Mouse (Mus musculus): ENCODE results near the gene Lhfpl5.
A peak's percentile ranks its signal among the peaks of the same experiment; 100 is the strongest.

Gene Lhfpl5

DNA sequence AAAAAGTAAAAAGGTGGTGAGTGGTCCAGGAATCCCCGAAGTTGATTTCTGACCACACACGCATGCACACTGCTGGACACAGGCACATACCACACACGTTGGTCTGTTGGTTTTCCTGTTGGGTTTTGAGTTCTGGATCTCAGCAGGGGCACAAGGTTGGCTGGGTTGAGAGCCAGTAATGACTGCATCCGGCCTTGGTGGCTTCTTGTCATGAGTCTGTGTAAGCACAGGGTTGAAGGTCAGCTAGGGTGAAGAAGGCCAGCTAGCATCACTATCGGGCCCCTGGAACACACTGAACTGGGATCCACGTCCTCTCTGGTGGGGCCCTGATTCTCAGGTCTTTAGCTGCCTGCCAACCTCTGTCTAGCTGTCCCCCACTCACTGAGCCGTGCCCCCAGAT is 2.9 kb upstream of the Lhfpl5 start:
- DNase-seq (ENCODE audit: low read depth), result no peak

DNA sequence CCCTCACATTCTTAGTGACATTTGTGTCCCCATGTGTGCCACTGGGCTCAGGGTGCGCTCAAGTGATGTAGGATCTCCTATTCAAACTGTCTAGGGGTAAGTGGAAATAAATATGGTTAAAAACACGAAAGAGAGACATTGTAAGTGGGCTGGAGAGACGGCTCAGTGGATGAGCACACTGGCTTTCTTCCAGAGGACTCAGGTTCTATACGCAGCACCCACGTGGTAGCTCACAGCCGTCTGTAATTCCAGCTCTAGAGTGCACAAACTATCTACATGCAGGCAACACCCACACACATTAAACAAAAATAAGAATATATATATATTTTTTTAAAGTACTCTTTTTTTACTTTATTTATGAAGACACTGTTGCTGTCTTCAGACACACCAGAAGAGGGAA is 2.5 kb upstream of the Lhfpl5 start:
- no peak for DNase-seq (ENCODE audit: low read depth)

DNA sequence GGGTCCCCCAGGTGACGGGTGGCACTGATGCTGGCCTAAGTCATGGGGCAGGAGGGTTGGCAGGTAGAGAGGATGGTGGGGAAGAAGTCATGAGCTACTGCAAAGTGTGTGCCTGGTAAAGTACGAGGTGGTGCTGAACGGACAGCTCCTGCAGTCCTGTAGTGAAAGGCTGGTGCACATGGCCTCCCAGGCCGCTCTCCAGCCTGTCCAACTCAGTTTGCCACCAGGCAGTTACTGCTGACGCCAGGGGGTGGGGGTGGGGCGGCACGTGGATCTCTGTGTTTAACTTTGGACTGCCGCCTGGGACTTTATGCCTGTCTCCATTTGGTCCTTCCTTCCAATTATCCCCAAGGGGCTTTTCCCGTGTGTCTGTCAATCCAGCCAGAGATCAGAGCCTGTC is 5.0 kb downstream of the Lhfpl5 start:
- DNase-seq (ENCODE audit: low read depth), result peak; percentile 67

DNA sequence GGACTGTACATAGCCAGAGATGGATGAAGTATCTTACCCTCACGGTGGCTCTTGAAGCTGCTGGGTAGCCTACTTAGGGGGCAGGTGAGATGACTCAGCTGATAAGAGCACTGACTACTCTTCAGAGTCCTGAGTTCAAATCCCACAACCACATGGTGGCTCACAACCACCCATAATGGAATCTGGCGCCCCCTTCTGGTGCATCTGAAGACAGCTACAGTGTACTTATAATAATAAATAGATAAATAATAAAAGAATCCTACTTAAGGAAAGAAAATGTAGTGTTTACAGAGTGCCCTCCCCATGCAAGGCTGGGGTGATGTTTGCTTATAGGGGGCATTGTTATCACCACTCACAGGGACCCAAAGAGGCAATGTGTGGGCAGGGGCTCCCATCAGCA is 5.6 kb downstream of the Lhfpl5 start:
- no peak for DNase-seq (ENCODE audit: low read depth)

DNA sequence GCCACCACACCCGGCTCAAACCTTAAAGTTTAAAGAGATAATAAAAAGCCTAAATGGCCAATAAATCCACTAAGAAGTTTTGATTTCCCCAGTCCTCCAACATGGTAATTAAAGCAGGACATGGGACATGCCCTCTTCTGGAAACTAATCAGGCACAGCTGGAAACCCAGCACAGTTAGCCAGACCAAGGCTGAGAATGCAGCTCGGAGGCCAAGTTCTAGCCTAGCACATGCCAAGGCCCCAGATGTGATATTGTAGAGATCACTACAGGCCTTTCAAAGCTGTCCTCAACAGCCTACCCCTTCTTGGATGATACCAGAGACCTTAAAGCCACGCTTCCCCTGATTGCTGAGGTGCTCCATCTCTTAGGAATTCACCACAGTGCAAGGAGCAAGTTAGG is 11.1 kb downstream of the Lhfpl5 start:
- no peak for DNase-seq (ENCODE audit: low read depth)

DNA sequence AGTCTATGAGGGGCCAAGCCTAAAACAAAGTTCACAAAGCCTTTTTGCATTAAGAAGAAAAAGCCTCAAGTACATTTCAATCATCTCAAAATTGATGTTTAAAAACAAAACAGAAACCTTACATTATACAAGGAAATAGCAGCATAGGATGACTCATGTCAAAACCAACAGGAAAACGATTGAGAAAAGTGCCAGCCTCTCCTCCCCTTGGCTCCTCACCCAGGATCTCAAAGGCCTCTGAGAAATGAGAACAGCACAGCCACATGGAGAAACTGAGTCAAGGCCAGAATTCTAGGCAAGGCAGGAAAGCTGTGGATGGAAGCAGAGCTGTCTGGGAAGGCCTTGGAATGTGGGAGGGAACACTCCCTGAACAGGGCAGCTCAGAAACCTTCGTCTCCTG is 13.2 kb downstream of the Lhfpl5 start:
- no peak for DNase-seq (ENCODE audit: low read depth)

DNA sequence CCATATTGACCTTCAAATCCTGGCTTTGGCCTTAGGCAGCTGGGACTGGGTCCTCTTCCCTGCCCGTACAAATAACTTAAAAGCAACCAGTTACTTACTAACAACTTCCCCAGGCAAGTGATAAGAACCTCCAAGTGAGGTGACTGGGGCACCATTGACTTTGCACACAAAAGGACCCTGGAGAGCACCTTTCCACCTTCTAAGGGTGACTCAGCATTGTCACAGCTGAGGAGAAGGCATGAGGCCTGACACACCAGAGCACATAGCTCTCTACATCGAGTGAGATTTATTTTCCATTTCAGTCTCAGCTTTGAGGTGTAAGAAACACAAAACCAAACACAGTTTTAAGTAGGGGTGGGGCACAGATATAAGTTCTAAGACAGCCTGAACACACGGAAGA is 15.2 kb downstream of the Lhfpl5 start:
- DNase-seq (ENCODE audit: low read depth), result no peak

DNA sequence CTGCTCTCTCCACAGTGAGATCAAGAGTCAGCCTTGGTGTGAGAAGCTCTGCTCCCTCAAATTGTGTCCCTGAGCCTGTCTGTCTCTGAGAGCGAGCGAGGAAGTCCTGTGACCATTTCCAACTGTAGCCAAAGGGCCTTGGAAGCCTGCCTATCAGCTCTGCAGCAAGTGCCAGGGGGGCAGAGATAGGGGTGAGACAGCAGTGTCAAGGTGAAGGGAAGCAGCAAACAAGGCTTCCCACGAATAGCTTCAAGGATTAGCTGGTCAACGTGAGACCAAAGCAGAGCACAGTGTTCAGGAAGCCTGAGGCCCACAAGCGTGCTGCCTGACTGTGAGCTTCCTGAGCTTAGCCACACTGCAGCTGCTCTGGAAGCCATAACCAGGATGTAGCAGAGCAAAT is 16.0 kb downstream of the Lhfpl5 start:
- no peak for DNase-seq (ENCODE audit: low read depth)

DNA sequence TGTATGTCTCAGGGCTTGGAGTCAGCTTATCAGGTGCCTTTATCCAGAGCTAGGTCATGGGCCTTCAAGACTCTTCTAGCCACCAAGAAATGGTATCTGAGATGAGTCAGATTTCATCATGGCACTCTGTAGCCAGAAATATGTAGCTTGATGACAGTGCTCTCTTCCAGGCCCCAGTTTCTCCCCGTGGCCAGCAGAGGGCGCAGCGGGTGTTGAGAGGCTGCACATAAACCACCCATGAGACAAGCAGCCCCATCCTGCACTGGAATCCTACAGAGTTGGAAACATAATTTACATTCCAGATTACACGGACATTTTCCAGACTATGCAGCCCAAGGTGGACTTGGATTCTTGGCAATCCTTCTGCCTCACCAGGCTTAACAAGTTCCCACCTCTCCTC is 17.6 kb downstream of the Lhfpl5 start:
- peak; percentile 64 for DNase-seq (ENCODE audit: low read depth)

DNA sequence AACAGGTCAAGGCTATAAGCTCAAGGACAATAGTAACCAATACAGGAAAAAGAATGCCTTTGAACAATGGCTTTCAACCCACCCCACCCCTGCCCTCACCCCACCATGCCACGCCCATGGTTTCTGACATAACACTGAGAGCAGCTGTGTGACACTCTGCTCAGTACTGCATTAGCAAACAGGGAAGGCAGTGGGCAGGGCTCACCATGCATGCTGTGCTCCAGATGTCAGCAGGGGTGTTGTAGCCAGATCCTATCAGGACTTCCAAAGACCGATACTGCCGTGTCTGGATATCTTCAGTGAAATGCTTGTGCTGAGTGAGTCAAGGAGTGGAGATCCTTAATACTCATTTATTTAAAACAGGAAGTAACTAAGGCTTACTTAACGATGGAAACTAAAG is 18.5 kb downstream of the Lhfpl5 start:
- DNase-seq (ENCODE audit: low read depth), result no peak

DNA sequence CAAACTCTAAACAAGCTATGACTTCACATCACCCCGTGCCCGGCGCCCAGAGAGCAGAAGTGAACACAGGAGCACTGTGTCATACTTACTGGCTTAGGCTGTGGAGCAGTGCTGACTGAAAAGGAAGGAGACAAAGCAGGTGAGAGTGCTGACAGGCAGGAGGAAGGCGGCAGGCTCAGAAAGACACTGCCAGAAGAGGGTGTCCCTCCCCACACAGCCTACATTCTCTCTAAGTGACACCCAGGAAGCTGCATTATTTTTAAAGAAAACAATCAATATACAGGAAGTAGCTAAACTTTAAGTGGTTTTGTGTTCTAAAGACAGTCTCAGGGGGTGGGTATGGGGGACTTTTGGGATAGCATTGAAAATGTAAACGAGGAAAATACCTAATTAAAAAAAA is 25.3 kb downstream of the Lhfpl5 start:
- no peak for DNase-seq (ENCODE audit: low read depth)

DNA sequence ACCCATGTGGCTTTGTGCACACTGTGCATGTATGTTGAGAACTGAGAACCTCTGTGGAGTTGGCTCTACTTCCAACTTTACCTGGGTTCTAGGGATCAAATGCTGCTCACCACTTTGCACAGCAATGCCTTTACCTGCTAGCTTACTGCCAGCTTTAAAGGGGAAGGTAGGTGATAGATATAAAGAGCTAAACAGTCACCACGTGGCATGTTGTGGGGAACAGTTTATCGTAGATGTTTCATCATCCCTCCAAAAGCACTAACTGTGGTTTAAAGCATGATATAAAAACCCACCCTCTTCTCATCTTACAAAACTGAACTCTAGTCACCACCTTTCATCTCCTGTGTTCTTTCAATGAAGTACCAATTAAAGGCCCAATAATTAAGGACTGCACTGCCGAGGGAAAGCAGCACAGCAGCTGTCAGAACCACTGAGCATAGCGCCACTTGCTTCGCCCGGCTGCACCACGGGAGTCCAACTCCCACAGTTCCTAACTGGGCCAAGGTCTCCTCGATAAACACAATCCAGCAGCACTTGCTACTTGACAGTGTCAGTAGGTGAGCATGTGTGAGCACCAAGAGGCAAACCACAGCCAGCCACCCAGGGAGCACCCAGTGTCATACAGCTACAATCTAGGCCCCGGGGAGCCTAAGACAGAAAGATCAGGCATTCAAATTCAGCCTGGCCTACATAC is 26.3 kb downstream of the Lhfpl5 start:
- DNase-seq (ENCODE audit: low read depth), result no peak

DNA sequence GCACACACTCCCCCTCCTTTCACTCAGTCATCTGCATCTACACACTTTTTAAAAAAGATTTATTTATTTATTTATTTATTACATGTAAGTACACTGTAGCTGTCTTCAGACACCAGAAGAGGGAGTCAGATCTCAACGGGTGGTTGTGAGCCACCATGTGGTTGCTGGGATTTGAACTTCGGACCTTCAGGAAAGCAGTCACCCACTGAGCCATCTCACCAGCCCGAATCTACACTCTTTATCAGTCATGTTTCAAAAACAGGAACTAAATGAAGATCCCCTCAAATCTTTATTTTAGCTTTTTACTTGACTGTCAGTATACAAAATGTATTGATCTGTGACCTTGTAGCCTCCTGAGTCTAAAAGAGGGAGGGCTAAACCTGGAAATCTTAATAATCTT is 34.1 kb downstream of the Lhfpl5 start:
- DNase-seq (ENCODE audit: low read depth), result no peak

DNA sequence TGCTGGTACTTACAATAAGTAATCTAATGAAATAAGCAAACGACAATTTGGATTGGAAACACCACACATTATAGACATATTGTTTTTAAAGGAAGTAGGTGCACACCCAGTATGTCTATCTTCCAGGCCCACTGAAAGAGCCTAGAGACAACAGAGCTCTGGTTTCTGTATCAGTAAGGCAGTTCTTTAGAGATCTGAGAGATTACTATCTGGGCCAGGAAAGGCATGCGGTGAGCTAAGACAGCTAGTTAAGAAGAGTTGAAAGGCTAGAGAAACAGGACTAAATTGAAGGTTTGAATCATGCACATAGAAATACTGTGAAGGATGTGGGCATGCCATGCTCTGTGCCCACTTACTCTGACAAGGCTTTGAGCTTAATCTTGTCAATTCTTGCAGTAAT is 37.2 kb downstream of the Lhfpl5 start:
- DNase-seq (ENCODE audit: low read depth), result no peak

DNA sequence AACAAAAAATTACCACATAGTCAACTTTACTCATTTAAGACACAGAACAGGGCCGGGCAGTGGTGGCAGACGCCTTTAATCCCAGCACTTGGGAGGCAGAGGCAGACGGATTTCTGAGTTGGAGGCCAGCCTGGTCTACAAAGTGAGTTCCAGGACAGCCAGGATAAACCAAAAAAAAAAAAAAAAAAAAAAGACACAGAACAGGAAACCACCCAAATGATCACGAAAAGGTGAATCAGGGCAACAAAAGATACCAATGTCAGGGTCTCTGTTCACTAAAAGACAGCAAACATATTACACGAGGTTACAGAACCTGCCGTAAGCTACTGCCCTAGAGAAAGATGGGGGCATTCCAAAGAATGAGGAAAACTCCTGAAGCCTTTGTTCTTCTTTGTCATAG is 37.7 kb downstream of the Lhfpl5 start:
- DNase-seq (ENCODE audit: low read depth), result no peak

DNA sequence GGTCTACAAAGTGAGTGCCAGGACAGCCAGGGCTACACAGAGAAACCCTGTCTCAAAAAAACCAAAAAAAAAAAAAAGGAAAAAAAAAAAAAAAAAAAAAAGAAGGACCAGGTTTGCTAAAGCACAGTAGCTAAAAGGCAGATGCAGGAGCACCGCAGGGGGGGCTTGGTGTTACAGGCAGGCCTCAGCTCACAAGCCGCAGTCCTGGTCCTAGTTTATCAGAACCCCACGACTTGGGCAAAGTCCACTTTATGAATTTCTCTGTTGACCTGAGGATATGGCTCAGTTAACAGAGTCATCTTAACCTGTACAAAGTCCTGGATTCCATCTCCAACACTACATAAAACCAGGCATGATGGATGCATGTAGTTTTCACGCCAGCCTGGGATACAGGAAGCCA is 39.9 kb downstream of the Lhfpl5 start:
- no peak for DNase-seq (ENCODE audit: low read depth)

DNA sequence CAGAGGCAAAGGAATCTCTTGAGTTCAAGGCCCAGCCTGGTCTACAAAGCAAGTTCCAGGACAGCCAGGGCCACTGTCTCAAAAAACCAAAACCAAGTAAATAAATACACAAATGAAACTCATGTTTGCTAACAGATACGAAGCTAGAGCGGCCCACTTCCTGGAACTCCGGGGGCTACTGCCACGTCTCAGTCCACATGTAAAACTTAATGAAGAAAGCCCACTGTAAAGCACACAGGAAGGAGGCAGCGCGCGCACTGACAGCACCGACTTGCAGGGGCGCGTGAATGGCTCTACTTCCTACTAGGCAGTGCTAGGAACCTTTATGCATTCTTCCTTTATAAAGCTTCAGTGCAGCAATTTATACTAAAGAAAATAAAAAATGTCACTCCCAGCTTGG is 42.2 kb downstream of the Lhfpl5 start:
- DNase-seq (ENCODE audit: low read depth), result no peak

DNA sequence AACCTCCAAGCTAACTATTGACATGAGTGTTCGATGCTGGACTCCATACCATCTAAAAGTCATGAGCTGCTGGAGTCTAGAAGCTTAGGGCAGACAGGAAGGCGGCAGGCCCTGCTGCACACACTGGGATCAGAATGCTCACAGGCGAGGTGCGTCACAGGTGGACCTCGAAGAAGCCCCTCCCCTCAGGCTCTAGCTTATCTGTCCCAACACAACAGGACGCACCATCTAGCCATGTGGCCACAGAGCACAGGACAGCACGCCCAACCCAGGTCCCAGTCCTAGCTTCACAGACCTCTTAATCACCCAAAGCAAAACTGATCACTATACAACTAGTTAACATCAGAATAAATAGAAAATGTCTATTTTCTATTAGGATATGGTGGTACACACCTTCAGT is 42.7 kb downstream of the Lhfpl5 start:
- no peak for DNase-seq (ENCODE audit: low read depth)

DNA sequence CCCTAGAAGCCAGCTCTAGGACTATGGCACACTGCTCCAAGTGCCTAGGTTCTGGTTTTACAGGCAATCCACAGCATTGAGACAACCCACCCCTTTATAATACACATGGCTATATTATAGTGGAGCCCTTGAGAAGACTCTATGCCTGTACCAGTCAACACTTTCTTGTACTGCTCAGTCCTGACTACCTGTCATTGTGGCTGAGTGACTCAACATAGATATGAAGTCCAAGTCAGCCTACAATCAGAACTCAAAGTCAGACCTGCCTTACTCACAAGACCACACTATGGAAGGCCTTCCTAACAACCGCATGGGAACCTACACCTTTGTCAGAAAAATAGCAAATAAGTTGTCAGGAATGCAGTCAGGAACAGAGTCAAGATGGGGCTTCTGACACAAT is 43.3 kb downstream of the Lhfpl5 start:
- DNase-seq (ENCODE audit: low read depth), result no peak

DNA sequence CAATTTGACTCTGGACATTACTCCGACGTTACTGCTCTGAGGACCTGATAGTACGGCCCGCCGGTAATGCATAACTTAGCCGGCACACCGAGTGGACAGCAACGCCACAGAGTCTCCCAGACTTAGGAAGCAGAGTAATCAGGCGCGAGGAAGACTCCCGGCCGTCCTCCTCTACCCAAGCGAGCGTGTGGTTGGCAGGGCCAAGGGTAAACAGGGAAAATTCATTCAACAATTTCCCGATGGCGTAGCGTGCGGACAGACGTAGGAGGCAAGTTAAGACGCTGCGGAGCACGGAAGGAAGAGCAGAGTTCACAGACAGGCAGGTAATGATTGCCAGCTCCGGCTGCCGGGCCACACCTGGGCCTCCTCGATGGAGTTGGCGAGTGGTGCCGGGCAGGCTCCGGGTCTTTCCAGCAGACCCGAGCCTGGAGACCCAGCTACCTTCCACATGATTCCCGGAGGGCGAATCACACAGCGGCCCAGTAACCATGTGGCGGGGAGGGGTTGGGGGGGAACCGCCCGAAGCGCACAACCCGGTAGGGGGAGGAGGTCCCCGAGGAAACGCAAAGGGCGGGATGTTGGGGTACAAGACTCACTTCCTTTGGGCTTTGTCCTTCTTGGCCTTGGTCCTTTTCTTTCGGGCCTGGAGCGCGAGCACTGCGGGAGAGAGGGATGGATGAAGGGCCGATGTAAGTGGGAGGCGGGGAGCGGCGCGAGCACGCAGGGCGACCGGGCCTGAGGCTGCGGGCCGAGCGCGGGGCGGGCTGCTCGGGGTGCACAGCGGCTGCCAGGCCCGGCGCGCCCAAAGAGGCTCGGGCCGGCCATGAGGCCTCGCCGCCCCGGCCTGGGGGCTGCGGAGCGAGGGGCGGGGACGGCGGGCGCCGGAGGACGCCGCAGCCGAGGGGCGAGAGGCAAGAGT is 46.2 kb downstream of the Lhfpl5 start:
- DNase-seq (ENCODE audit: low read depth), result no peak

DNA sequence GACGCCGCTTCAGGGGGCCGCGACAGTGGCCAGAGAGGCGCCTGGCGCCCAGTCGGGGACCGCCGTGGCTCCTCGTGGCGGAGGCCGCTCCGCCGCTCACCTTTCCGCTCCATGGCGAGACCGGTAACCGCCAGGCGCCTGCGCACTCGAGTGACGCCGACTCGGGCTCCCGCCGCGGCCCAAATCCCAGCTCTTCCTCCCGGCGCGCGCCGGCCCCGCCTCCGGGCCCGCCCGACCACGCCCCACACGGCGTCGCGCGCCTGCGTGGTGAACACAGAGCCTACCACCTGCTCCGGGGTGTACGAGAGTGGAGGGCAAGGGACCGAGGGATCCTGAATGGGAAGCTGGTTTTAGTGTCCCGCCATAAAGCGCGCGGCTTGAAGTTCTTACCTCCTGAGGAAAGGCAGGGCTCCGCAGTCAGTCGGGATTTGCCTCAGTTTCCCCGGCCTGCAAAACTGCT is 46.9 kb downstream of the Lhfpl5 start, which contains the start of gene Srpk1:
TSS of gene Srpk1 (minus strand) at position 410 of the 460 bp plus-strand sequence.
- peak; percentile 74 for DNase-seq (ENCODE audit: low read depth)

DNA sequence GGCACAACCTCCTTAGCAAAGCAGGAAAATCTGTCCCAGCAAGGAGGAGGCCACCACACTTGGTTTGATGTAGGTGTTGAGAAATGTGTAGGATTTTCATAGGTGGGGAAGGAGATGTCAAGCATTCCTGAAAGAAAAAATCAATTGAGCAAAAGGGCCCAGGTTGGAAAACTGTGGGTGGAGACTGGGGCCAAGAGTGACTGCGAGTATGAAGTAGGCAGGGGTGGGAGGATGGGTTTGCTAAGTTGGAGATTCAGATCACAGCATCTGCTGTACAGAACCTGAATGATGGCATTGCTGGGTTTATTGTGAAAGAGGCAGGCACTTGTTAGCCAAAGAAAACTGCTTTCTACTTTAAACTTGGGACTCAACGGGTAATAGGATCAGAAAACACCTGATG is 49.4 kb downstream of the Lhfpl5 start:
- no peak for DNase-seq (ENCODE audit: low read depth)

DNA sequence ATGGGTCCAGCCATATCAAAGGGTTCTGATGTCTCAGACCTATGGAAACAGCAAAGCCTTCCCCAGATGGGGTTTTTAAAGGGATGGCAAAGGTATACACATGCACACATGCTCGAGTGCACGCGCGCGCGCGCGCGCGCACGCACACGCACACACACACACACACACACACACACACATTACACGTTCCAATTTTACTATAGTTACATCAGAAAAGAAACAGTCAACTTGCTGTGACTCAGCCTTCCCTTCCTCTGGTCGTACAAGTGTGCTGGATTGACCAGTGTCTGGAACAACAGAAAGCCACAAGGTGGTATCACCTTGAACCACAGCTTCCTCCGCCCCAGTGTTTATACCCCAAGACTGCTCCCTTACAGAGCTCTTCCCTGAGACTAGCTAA is 49.9 kb downstream of the Lhfpl5 start:
- DNase-seq (ENCODE audit: low read depth), result no peak

Data from c-Kit-positive CD71-positive TER-119-negative erythroid progenitor cells, embryonic 14.5 days (primary cell).